Mouse (Mus musculus) olfactory bulb, adult 2 months (tissue): ENCODE data around the gene Afmid.

Source experiments
- CTCF ChIP-seq: fragments of 200-500 bp; IDR thresholded peaks from 2 replicates; pipeline ENCODE4 v1.5.1; 2012; ENCODE audit warnings: low read depth, mild to moderate bottlenecking, low read length, moderate library complexity; ENCODE audit not compliant: insufficient read depth
- POLR2A ChIP-seq: fragments of 200-500 bp; IDR thresholded peaks from 2 replicates; pipeline ENCODE4 v1.6.1; 2012; ENCODE audit warnings: mild to moderate bottlenecking, low read depth, low read length, moderate library complexity; ENCODE audit not compliant: insufficient read depth

DNA sequence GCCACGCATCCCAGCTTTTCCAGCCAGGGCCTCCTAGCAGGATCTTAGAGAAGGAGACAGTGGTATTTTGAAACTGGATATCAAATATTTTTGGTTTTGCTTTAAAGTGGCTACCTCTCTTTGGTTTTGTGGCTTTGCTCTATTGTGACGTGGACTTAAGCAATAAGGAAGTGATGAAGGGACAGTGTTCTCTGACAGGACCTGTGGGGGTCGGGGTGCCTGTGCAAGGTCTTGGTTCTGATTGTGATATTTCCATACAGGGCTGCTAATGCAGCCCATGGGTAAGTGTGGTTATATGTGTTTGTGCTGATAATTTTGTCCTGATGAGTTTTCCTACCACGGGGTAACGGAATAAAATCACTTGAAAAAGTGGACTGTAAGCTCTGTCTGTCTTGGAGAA lies 29.6 kb downstream of the Afmid start:
- TF ChIP-seq CTCF (no peak), POLR2A (no peak)
